Mouse (Mus musculus): ENCODE results near the gene Fam222a. TPM values are rescaled to one million over a fixed set of nuclear protein-coding genes. Genes with fewer than 3 reads are reported as not detected.

The Fam222a gene
- polyA plus RNA-seq, 1 experiment from 2014 or later: 1.2 TPM

DNA sequence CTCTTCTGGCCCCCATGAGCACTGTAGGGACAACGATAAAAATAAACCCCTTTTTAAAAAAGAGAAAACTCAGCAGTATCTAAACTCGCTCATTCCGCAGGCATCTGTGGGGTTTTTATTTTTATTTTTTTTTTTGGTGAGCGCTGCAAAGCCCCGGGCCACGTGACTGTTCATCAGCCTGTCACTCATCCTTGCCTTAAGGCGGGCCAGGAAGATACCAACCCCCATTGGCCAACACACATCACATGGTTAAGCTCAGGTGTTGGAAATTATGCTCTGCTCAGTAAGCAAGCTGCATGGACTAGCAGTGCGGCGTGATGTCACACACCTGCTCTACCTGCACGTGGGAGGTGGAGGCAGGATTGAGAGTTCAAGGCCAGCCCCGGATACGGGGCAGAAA is 50.0 kb downstream of the Fam222a start:
- WGBS: 80% methylated on average over 12 of the region's 12 CpGs
- no peak for ATAC-seq (ENCODE audit: insufficient number of reproducible peaks, insufficient read depth, low FRiP score, low TSS enrichment, low read depth)
- no peak overlapping the region for H3K9ac ChIP-seq

DNA sequence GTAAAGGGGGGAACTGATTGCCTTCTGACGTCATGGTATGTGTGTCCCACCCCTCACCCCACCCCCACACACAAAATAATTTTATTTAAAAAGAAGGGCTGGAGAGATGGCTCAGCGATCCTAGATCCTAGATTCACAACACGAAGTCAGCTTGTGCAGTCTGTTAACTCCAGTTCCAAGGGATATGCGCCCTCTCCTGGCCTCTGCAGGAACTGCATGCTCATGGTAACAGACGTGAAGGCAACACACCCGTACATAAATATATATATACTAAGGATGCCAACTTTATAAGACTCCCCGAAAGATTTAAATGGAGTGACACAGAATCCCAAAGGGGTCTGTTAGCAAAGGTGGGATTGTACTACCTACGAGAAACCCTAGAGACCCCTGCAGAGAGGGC is 51.0 kb downstream of the Fam222a start:
- no peak overlapping the region for H3K4me3 ChIP-seq
- 0 out of 2 replicates have a peak, but pooled peaks cover 3% of the 10 kb centered on the region for H3K4me1 ChIP-seq
- ATAC-seq (ENCODE audit: insufficient number of reproducible peaks, insufficient read depth, low FRiP score, low TSS enrichment, low read depth): no peak
- 27% methylated on average over 8 of the region's 8 CpGs for WGBS
- no peaks in the 10 kb centered on the region for H3K9me3 ChIP-seq
- H3K9ac ChIP-seq: no peak overlapping the region
- no peaks in the 10 kb centered on the region for H3K36me3 ChIP-seq
- no peak overlapping the region for H3K27ac ChIP-seq
- H3K27me3 ChIP-seq: no peaks in the 10 kb centered on the region
- H3K4me2 ChIP-seq: no peak overlapping the region

More for the DNA sequence above, 50.0 kb downstream of the Fam222a start:
- Histone ChIP-seq H3K4me1 (peaks cover 6% of the 10 kb centered on the region; the same call in 1 of the 2 replicates), H3K36me3 (no peaks in the 10 kb centered on the region), H3K27ac (no peak overlapping the region), H3K9me3 (no peaks in the 10 kb centered on the region), H3K4me2 (no peak overlapping the region), H3K4me3 (no peak overlapping the region), H3K27me3 (no peaks in the 10 kb centered on the region)

DNA sequence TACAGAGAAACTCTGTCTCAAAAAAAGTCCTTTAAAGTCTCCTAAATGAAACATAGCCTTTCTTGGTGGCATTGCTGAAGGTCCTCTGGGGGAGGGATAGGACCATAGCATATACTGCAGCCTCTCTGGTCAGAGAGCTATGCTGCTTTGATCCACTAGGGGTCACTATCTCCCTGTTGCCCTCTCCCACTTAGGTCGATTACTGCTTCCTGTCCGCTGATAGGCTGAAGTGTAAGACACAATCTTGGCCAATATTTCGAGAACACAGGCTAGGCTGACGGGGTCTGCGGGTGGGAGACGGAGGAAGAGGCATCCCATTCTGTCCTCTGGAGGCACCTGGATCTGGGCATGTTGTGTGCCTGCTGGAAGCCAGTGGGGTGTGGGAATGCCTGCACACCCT is 52.5 kb downstream of the Fam222a start:
- WGBS: 47% methylated on average over 6 of the region's 6 CpGs
- Histone ChIP-seq H3K9me3 (no peaks in the 10 kb centered on the region), H3K36me3 (no peaks in the 10 kb centered on the region), H3K4me2 (no peak overlapping the region), H3K4me3 (no peak overlapping the region), H3K27ac (no peak overlapping the region), H3K9ac (no peak overlapping the region), H3K27me3 (no peaks in the 10 kb centered on the region), H3K4me1 (no peaks in the 10 kb centered on the region)
- ATAC-seq (ENCODE audit: insufficient number of reproducible peaks, insufficient read depth, low FRiP score, low TSS enrichment, low read depth): no peak

DNA sequence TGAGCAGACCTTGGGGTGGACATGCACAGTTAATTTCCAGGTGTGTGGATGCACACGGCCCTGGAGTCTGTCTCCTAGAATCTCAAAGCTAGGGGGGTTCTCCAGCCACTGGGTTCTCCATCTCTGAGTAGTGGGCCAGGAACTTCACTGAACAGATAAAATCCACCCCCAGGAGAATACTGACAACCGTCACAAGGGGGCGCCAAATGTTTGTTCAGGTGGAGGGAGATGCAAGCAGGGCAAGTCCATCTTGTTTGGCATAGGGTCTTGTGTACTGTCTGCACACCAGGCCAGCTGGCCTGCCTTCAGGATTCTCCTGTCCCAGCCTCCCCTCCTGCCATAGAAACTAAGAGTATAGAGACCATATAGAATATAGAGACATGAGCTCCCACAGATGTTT is 57.8 kb downstream of the Fam222a start:
- Histone ChIP-seq H3K9ac (no peak overlapping the region), H3K27ac (no peak overlapping the region), H3K4me1 (no peaks in the 10 kb centered on the region), H3K27me3 (no peaks in the 10 kb centered on the region), H3K36me3 (peaks cover 30% of the 10 kb centered on the region), H3K4me2 (no peak overlapping the region), H3K4me3 (no peak overlapping the region), H3K9me3 (0 out of 2 replicates have a peak, but pooled peaks cover 8% of the 10 kb centered on the region)
- WGBS: 19% methylated on average over 3 of the region's 3 CpGs
- ATAC-seq (ENCODE audit: insufficient number of reproducible peaks, insufficient read depth, low FRiP score, low TSS enrichment, low read depth): no peak

DNA sequence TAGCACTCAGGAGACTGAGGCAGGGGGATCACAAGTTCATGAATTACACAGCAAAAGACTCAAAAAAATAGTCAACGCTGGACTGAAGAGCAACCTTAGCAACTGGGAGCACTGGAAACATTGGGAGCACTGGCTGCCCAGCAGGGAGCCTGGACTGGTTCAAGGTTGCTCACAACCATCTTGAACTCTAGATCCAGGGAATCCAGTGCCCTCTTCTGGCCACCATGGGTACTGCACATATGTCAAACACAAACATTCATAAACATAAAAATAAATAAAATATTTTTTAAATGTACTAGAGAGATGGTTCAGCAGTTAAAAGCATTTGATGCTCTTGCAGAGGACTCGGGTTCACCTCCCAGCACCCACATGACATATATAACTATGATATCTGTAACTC is 63.5 kb downstream of the Fam222a start:
- Histone ChIP-seq H3K36me3 (peaks cover 35% of the 10 kb centered on the region), H3K27ac (no peak overlapping the region), H3K9ac (no peak overlapping the region), H3K27me3 (0 out of 2 replicates have a peak, but pooled peaks cover 4% of the 10 kb centered on the region), H3K4me2 (no peak overlapping the region), H3K4me1 (no peaks in the 10 kb centered on the region), H3K4me3 (no peak overlapping the region), H3K9me3 (0 out of 2 replicates have a peak, but pooled peaks cover 8% of the 10 kb centered on the region)
- ATAC-seq (ENCODE audit: insufficient number of reproducible peaks, insufficient read depth, low FRiP score, low TSS enrichment, low read depth): no peak
- 53% methylated on average over 2 of the region's 2 CpGs for WGBS

DNA sequence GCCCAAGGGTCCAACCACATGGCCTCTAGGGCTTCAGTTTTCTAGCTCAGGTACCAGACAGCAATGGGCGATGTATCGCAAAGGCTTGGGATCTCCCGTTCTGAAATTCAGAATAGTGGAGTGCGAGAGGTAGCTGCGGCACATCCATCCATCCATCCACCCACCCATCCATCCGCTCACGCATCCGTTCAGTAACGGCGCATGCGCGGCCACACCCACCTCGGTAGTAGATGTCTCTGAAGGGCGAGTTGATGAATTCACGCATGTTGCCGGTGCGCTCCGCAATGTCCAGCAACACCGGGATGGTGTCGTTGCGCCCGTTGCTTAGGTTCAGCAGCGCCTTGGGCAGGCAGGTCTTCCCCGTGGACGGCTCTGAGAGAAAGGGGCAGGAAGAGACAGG is 68.3 kb downstream of the Fam222a start:
- Histone ChIP-seq H3K4me1 (peaks cover 11% of the 10 kb centered on the region), H3K9me3 (no peaks in the 10 kb centered on the region), H3K27ac (no peak overlapping the region), H3K9ac (no peak overlapping the region), H3K27me3 (peaks cover 27% of the 10 kb centered on the region), H3K4me3 (no peak overlapping the region), H3K36me3 (0 out of 2 replicates have a peak, but pooled peaks cover 5% of the 10 kb centered on the region), H3K4me2 (no peak overlapping the region)
- no peak for ATAC-seq (ENCODE audit: insufficient number of reproducible peaks, insufficient read depth, low FRiP score, low TSS enrichment, low read depth)
- 80% methylated on average over 25 of the region's 25 CpGs for WGBS

DNA sequence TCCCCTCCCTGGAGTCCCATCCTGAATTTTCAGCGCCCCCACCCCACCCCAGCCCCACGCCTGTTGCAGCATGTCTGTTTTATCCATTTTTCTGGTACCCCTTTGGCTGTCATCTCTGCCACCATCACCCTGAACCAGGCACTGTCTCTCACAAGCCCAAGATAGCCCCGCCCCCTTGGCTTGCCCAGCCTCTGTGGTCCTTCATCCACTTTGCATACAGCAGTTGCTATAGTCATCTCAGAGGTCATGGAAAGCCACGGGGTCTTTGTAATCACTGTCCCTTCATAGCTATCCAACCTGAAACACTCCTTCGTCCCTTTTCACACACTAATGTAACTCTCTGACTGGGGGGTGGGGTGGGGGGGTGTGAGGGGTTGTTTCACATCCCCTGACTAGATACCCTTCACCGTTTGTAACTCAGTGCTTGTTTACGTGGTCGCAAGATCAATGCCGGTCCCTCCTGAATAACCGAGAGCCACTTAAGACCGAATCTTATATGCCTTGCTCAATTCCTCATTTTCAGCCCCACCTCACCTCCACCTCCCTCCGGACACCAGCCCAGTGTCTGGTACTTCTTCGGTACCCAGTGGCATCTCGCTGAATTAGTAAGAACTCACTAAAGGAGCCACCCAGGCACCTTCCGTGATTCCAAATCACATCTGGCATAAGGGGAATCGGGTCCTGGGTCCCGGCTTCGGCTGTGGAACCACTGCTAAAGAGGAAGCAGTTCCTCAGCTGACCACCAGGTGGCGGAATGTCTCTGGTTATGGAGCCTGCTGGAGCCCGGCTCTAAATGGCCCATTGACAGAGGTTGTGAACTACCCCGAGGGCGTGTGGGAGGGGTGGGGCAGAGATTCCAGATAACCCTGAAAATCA is 71.2 kb downstream of the Fam222a start:
- H3K36me3 ChIP-seq: 0 out of 2 replicates have a peak, but pooled peaks cover 5% of the 10 kb centered on the region
- H3K27ac ChIP-seq: 0 out of 2 replicates have a peak overlapping the region, but pooled peaks have one; percentile 28
- H3K27me3 ChIP-seq: peaks cover 27% of the 10 kb centered on the region
- ATAC-seq (ENCODE audit: insufficient number of reproducible peaks, insufficient read depth, low FRiP score, low TSS enrichment, low read depth): 0 out of 2 replicates have a peak, but pooled peaks have one; percentile 44
- no peak overlapping the region for H3K9ac ChIP-seq
- peak overlapping the region; percentile 17; the same call in 1 of the 2 replicates for H3K4me3 ChIP-seq
- no peaks in the 10 kb centered on the region for H3K9me3 ChIP-seq
- peak overlapping the region; percentile 47 for H3K4me2 ChIP-seq
- 16% methylated on average over 22 of the region's 22 CpGs for WGBS
- H3K4me1 ChIP-seq: peaks cover 11% of the 10 kb centered on the region

DNA sequence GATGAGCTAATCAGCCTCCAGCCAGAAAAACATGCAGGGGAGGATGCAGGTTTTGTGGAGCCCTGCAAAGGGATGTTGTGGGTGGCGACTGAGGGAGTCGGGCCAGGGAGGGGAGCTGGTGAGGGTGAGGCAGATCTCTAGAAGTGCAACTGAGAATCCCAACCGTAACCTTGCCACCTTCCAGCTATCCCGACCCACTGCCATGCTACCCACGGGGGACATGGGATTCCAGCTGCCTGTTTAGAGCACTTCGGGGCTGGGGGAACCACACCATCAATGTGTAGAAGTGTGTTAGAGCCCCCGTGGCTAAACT is 71.8 kb downstream of the Fam222a start:
- peak overlapping the region; percentile 17; the same call in 1 of the 2 replicates for H3K4me3 ChIP-seq
- H3K27ac ChIP-seq: peak overlapping the region; percentile 28; the same call in 1 of the 2 replicates
- H3K9ac ChIP-seq: no peak overlapping the region
- peak overlapping the region; percentile 47 for H3K4me2 ChIP-seq
- ATAC-seq (ENCODE audit: insufficient number of reproducible peaks, insufficient read depth, low FRiP score, low TSS enrichment, low read depth): 0 out of 2 replicates have a peak, but pooled peaks have one; percentile 8
- WGBS: 15% methylated on average over 7 of the region's 7 CpGs
- 0 out of 2 replicates have a peak, but pooled peaks cover 5% of the 10 kb centered on the region for H3K36me3 ChIP-seq
- peaks cover 27% of the 10 kb centered on the region for H3K27me3 ChIP-seq
- peaks cover 11% of the 10 kb centered on the region for H3K4me1 ChIP-seq
- H3K9me3 ChIP-seq: no peaks in the 10 kb centered on the region

DNA sequence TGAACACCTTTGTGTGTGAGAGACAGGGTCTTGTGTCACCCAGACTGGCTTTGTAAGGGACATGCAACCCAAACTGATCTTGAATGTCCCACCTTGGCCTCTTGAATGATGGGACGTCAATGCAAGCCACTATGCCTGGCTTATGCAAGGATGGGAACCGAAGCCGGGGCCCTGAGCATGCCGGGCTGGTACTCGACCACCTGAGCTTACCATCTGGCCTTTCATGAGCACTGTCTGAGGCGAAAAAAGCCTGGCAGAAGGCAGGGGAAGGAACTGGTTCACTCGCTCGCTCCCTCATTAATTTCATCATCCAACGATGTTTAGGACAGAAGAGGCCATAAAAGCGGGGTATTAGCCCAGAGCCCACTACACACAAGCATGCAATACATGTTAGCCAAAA is 73.0 kb downstream of the Fam222a start:
- H3K27me3 ChIP-seq: peaks cover 27% of the 10 kb centered on the region
- H3K4me2 ChIP-seq: no peak overlapping the region
- no peaks in the 10 kb centered on the region for H3K36me3 ChIP-seq
- no peak overlapping the region for H3K4me3 ChIP-seq
- H3K9ac ChIP-seq: no peak overlapping the region
- H3K4me1 ChIP-seq: peaks cover 22% of the 10 kb centered on the region
- WGBS: 85% methylated on average over 10 of the region's 10 CpGs
- H3K9me3 ChIP-seq: no peaks in the 10 kb centered on the region
- ATAC-seq (ENCODE audit: insufficient number of reproducible peaks, insufficient read depth, low FRiP score, low TSS enrichment, low read depth): no peak
- H3K27ac ChIP-seq: no peak overlapping the region

DNA sequence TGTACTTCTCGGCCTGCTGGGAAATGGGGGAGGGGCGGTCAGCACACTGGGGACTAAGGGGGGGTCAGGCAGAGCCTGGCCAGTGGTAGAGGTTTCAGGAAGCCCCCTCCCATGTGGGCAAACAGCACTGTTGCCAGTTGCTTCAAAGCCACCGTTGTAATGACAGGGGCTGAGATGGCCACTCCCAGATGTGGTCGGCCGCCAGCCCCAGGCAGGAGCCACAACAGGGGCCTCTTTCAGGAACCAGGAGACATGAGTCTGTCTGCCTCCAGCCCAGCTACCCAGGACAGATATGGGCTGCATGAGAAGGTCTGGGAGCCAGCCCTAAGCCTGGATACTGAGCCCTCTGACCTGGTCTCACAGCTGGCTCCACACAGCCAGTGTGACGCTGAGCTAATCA is 77.1 kb downstream of the Fam222a start:
- ATAC-seq (ENCODE audit: insufficient number of reproducible peaks, insufficient read depth, low FRiP score, low TSS enrichment, low read depth): 0 out of 2 replicates have a peak, but pooled peaks have one; percentile 18
- Histone ChIP-seq H3K4me2 (0 out of 2 replicates have a peak overlapping the region, but pooled peaks have one; percentile 5), H3K4me3 (no peak overlapping the region), H3K9ac (peak overlapping the region; percentile 49; the same call in 1 of the 2 replicates), H3K9me3 (no peaks in the 10 kb centered on the region), H3K27me3 (peaks cover 6% of the 10 kb centered on the region), H3K27ac (peak overlapping the region; percentile 30; the same call in 1 of the 2 replicates), H3K36me3 (no peaks in the 10 kb centered on the region), H3K4me1 (peaks cover 45% of the 10 kb centered on the region)
- 22% methylated on average over 6 of the region's 6 CpGs for WGBS

DNA sequence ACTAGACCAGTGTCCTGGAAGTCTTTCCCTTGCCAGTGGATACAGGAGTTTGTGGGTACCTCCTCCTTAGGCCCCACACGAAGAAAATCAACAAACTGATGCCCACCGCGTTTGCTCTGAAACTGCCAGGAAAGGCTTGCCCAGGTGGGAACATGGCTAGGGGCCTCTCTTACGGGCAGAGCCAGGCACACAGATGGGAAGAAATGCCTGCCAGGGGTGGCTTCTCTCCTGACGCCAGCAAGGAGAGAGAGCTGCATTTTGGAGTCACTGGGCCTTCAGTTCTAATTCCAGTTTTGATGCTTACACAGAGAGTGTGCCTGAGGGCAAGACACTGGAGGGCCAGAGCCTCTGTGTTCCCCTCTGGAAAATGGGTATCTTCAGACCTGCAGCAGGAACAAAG is 78.1 kb downstream of the Fam222a start:
- 84% methylated on average over 5 of the region's 5 CpGs for WGBS
- ATAC-seq (ENCODE audit: insufficient number of reproducible peaks, insufficient read depth, low FRiP score, low TSS enrichment, low read depth): no peak
- H3K27me3 ChIP-seq: peaks cover 3% of the 10 kb centered on the region; the same call in 1 of the 2 replicates
- no peak overlapping the region for H3K4me3 ChIP-seq
- no peak overlapping the region for H3K27ac ChIP-seq
- H3K4me1 ChIP-seq: peaks cover 54% of the 10 kb centered on the region
- no peaks in the 10 kb centered on the region for H3K36me3 ChIP-seq
- no peak overlapping the region for H3K4me2 ChIP-seq
- H3K9me3 ChIP-seq: no peaks in the 10 kb centered on the region
- no peak overlapping the region for H3K9ac ChIP-seq

Measured in embryonic facial prominence, embryonic 13.5 days (tissue).